Mouse (Mus musculus) forebrain, embryonic 14.5 days (tissue): ENCODE measurements around the gene Sec11a. TPM values are rescaled to one million over a fixed set of nuclear protein-coding genes. Genes with fewer than 3 reads are reported as not detected.

Experiments
- ATAC-seq: fragments of 200-750 bp; cut with Nextera tagmentation; 2 replicates; pipeline ENCODE4 v1.8.0; 2017; ENCODE audit warnings: mild to moderate bottlenecking, moderate library complexity
- DNase-seq: peaks from one replicate; pipeline ENCODE4 v3.0.0-alpha.2; 2015; ENCODE audit warnings: low spot score
- H3K27ac ChIP-seq: fragments of 300-500 bp; sonication (generic); 2 replicates; pipeline ENCODE4 v1.5.1; 2014; ENCODE audit warnings: low read depth, mild to moderate bottlenecking, control low read depth, low read length, moderate library complexity
- H3K27me3 ChIP-seq: fragments of 300-500 bp; sonication (generic); replicated peaks from 2 replicates; pipeline ENCODE4 v1.6.1; 2014; ENCODE audit warnings: low read length, control low read depth, mixed read lengths; ENCODE audit not compliant: control insufficient read depth, insufficient read depth
- H3K36me3 ChIP-seq: fragments of 300-500 bp; sonication (generic); 2 replicates; pipeline ENCODE4 v1.6.1; 2014; ENCODE audit warnings: low read length, control low read depth; ENCODE audit not compliant: control insufficient read depth, insufficient read depth
- H3K4me1 ChIP-seq: fragments of 300-500 bp; sonication (generic); 2 replicates; pipeline ENCODE4 v1.6.1; 2014; ENCODE audit warnings: antibody characterized with exemption, low read length, control low read depth; ENCODE audit not compliant: control insufficient read depth, insufficient read depth
- H3K4me2 ChIP-seq: fragments of 300-500 bp; sonication (generic); 2 replicates; pipeline ENCODE4 v1.6.1; 2014; ENCODE audit warnings: mild to moderate bottlenecking, control low read depth, low read length
- H3K4me3 ChIP-seq: fragments of 300-500 bp; sonication (generic); 2 replicates; pipeline ENCODE4 v1.5.1; 2014; ENCODE audit warnings: low read depth, low read length, control low read depth
- H3K9ac ChIP-seq: fragments of 300-500 bp; sonication (generic); 2 replicates; pipeline ENCODE4 v1.6.1; 2014; ENCODE audit warnings: mild to moderate bottlenecking, low read length, control low read depth, moderate library complexity
- H3K9me3 ChIP-seq: fragments of 300-500 bp; sonication (generic); replicated peaks from 2 replicates; pipeline ENCODE4 v1.6.1; 2016; ENCODE audit warnings: low read length, control low read depth, mixed read lengths; ENCODE audit not compliant: control insufficient read depth
- WGBS: fragments of 180-500 bp; shearing (Covaris S2); extraction: QIAGEN DNeasy Blood & Tissue Kit; methylation state at CpG from one replicate; pipeline ENCODE4 v1.1.7; 2014; 5-methylcytosine and 5-hydroxymethylcytosine counted together
- polyA plus RNA-seq: library from polyadenylated mRNA; unstranded; fragments of >200 nt; fragmentation: Nextera tagmentation; extraction: Ambion mirVana; gene quantifications from 2 replicates; pipeline ENCODE4 v1.2.1, GENCODE M21; 2014

The Sec11a gene
- polyA plus RNA-seq, 1 experiment from 2014 or later, result 149 TPM

DNA sequence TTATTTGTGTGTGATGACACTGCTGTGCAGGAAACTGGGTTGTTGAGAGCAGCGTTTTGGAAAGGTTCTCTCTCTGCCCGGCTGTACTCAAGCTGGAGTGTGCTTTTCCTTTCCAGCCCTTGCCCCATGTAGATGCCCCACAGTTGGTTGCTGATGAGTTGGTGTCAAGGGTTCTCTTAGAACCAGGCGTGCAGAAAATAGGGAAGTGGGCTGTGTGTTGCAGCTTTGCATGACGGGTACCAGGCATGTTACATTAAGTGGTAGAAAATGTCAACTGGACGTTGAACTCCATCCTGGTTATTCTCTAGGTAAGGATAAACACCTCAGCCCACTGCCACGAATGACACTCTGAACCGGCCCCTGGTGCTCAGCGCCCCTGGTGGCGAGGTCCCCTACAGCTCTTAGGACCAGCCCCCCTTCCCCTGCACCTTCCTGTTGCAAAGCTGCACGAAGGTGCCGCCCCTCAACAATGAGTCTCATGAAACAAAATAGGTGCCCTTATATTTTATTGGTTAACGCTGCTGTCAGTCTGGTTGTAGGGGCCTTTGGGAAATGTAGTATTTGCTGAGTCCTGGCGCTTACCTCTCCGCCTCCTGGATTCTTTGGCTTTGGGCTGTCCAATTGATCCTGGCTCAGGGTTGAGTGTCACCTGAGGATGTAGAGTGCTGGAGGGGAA lies 64.6 kb downstream of the Sec11a start:
- Histone ChIP-seq H3K27ac (no peak overlapping the region), H3K9me3 (no peaks in the 10 kb centered on the region), H3K9ac (no peak overlapping the region), H3K4me3 (no peak overlapping the region; the same call in 1 of the 2 replicates), H3K4me2 (peak overlapping the region; percentile 38; the same call in 1 of the 2 replicates), H3K4me1 (no peaks in the 10 kb centered on the region), H3K27me3 (no peaks in the 10 kb centered on the region), H3K36me3 (0 out of 2 replicates have a peak, but pooled peaks cover 3% of the 10 kb centered on the region)
- peak; percentile 92 for ATAC-seq
- peak; percentile 93 for DNase-seq
- 24% methylated on average over 14 of the region's 14 CpGs for WGBS

DNA sequence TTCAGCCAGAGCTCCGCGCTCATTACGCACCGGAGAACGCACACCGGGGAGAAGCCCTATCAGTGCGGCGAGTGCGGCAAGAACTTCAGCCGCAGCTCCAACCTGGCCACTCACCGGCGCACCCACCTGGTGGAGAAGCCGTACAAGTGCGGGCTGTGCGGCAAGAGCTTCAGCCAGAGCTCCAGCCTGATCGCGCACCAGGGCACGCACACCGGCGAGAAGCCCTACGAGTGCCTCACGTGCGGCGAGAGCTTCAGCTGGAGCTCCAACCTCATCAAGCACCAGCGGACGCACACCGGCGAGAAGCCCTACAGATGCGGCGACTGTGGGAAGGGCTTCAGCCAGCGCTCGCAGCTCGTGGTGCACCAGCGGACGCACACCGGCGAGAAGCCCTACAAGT lies 71.9 kb downstream of the Sec11a start:
- WGBS, result 24% methylated on average over 37 of the region's 37 CpGs

DNA sequence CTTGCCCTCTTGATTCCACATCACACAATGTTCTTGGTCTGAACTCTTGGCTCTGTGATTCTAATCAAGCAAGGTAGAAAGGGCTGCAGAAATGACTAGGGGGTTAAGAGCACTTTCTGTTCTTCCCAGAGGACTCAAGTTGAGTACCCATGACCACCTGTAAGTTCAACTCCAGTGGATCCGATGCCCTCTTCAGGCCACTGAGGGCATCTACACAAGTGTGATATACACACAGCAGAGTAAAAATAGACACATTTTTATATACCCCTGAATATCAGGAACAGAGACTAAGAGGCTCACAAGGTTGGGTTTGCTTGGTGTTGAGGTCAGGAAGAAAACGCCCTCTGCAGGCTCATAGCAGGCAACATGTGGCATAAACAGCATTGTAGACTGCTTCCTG lies 73.9 kb downstream of the Sec11a start:
- Histone ChIP-seq H3K36me3 (peaks cover 86% of the 10 kb centered on the region), H3K9me3 (no peaks in the 10 kb centered on the region), H3K4me3 (no peak overlapping the region), H3K4me2 (no peak overlapping the region), H3K4me1 (no peaks in the 10 kb centered on the region), H3K27ac (no peak overlapping the region), H3K9ac (no peak overlapping the region), H3K27me3 (0 out of 2 replicates have a peak, but pooled peaks cover 4% of the 10 kb centered on the region)
- 96% methylated on average over 2 of the region's 2 CpGs for WGBS
- DNase-seq (no peak), ATAC-seq (no peak)

More for the DNA sequence above, 71.9 kb downstream of the Sec11a start:
- no peak for DNase-seq
- Histone ChIP-seq H3K9me3 (no peaks in the 10 kb centered on the region), H3K4me2 (no peak overlapping the region), H3K27me3 (0 out of 2 replicates have a peak, but pooled peaks cover 4% of the 10 kb centered on the region), H3K4me3 (no peak overlapping the region), H3K9ac (no peak overlapping the region), H3K4me1 (no peaks in the 10 kb centered on the region), H3K36me3 (peaks cover 70% of the 10 kb centered on the region), H3K27ac (no peak overlapping the region)
- ATAC-seq, result no peak

DNA sequence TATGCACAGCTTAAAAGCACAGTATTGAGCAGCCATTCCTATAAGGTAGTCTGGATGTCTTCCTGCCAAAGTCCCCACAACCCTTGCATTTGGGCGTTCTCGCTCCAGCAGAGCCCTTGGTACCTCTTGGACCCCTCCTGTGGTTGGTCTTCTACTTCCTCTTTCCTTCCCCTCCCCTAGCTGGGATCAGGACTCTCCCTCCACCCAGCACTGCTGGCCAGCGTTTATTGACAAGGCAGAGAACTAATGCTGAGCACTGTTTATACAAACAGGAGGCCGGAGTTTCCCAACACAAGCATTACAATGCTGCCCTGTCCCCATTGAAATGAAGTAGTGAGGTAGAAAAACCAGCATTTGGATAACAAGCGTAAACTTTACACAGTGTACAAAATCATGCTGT lies 74.5 kb downstream of the Sec11a start:
- no peak overlapping the region for H3K4me3 ChIP-seq
- H3K4me2 ChIP-seq, result no peak overlapping the region
- H3K27ac ChIP-seq, result no peak overlapping the region
- H3K9ac ChIP-seq, result no peak overlapping the region
- ATAC-seq (no peak), DNase-seq (no peak)
- H3K9me3 ChIP-seq, result no peaks in the 10 kb centered on the region
- H3K4me1 ChIP-seq, result no peaks in the 10 kb centered on the region
- H3K27me3 ChIP-seq, result 0 out of 2 replicates have a peak, but pooled peaks cover 4% of the 10 kb centered on the region
- H3K36me3 ChIP-seq, result peaks cover 92% of the 10 kb centered on the region
- WGBS, result 86% methylated on average over 5 of the region's 5 CpGs

DNA sequence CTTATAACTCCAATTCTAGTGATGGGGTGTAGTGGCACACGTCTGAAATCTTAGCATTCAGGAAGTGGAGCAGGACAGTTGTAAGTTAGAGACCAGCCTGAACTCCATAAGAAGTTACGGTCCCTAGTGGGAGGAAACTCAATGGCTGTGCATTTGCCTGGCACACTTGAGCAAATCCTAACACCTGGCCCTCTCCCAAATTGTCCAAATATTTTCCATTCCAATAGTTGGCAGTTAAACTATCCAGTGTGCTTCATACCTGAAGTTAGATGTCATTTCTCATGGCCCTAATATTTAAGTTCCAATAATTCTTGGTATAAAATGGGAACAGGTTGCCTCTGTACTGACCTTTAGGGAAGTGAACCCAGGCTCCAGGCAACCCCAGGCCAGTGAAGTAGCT lies 78.9 kb downstream of the Sec11a start:
- H3K27ac ChIP-seq, result no peak overlapping the region
- H3K4me3 ChIP-seq, result no peak overlapping the region
- 91% methylated on average over 2 of the region's 2 CpGs for WGBS
- no peak for ATAC-seq
- H3K9ac ChIP-seq, result no peak overlapping the region
- no peaks in the 10 kb centered on the region for H3K4me1 ChIP-seq
- no peak overlapping the region for H3K4me2 ChIP-seq
- peaks cover 90% of the 10 kb centered on the region for H3K36me3 ChIP-seq
- H3K9me3 ChIP-seq, result no peaks in the 10 kb centered on the region
- DNase-seq, result no peak
- no peaks in the 10 kb centered on the region for H3K27me3 ChIP-seq

DNA sequence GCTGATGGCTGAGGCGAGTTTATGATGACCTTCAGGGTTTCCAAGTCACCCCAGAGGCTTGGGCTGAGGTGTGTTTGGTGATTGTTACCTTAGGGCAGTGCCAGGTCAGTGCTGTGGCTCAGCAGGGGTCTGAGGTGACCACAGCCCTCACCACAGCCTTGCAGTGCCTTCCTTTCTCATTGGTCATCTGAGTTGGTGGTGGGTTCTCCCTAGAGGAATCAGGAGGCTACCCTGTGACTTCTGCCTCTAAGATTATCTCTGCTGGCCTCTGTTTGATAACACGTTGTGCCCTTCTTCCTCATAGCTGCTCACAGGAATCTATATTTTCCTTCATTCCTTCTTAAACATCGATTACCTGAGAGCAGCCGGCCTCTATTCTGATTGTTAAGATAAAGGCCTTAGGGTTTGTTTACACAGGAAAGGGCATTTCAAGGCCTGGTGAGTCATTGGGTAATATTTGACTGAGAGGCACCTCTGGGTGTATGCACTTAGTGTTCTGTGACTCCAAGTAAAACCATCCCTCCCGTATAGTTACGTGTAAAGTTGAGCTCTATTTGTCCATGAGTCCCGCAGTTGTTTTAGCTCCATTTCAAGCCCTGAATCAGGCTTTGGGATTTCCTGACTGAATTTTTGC lies 80.9 kb downstream of the Sec11a start:
- ATAC-seq, result no peak
- no peak overlapping the region for H3K27ac ChIP-seq
- WGBS, result 92% methylated on average over 7 of the region's 7 CpGs
- no peaks in the 10 kb centered on the region for H3K9me3 ChIP-seq
- H3K36me3 ChIP-seq, result peaks cover 79% of the 10 kb centered on the region
- peaks cover 15% of the 10 kb centered on the region for H3K4me1 ChIP-seq
- no peak overlapping the region for H3K4me2 ChIP-seq
- no peaks in the 10 kb centered on the region for H3K27me3 ChIP-seq
- no peak for DNase-seq
- no peak overlapping the region for H3K9ac ChIP-seq
- no peak overlapping the region for H3K4me3 ChIP-seq

DNA sequence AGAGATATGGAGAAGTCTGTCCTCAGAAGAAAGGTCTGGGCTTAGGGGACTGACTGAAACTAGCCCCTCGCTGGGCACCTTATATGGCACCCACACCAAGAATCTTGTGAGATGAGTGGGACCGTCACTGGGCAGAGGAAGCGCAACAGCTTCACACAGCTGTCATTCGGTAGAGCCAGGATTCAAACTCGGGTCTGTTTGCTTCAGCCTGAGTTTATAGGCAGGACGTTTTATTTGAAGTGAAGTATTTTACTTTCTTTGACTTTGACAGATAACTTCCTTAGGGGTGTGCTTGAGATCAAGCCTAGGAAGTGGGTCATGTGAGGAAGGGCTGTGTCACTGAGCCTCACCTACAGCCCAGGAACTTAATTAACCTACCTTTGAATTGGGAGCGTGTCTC lies 82.1 kb downstream of the Sec11a start:
- Histone ChIP-seq H3K4me2 (no peak overlapping the region), H3K27ac (no peak overlapping the region), H3K9me3 (no peaks in the 10 kb centered on the region), H3K4me1 (peaks cover 17% of the 10 kb centered on the region), H3K36me3 (peaks cover 70% of the 10 kb centered on the region), H3K4me3 (no peak overlapping the region), H3K9ac (no peak overlapping the region), H3K27me3 (no peaks in the 10 kb centered on the region)
- DNase-seq (no peak), ATAC-seq (no peak)
- WGBS, result 96% methylated on average over 7 of the region's 7 CpGs

DNA sequence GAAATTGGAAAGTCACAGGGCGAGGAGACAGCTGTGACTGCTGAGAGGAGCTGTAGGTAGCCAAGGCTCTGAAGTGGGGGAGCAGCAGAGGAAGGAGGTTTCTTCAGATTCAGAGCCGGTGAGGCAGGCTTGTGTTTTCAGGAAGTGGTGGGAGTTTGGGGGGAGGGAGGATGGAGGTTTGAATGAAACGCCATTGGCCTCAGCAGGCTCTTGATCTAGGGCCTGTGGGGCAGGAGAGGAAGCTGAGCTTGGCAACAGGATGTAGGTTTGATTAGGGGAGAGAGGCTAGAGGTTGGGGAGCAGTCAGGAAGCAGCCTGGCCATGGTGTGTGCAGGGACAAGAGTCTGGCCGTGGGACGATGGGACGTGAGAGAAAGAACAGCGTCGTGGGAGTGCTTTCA lies 82.7 kb downstream of the Sec11a start:
- no peak overlapping the region for H3K27ac ChIP-seq
- no peaks in the 10 kb centered on the region for H3K9me3 ChIP-seq
- whole genome bisulfite sequencing, result 90% methylated on average over 8 of the region's 8 CpGs
- DNase-seq (no peak), ATAC-seq (no peak)
- H3K27me3 ChIP-seq, result no peaks in the 10 kb centered on the region
- H3K9ac ChIP-seq, result no peak overlapping the region
- H3K4me3 ChIP-seq, result no peak overlapping the region
- no peak overlapping the region for H3K4me2 ChIP-seq
- peaks cover 63% of the 10 kb centered on the region for H3K36me3 ChIP-seq
- H3K4me1 ChIP-seq, result peaks cover 17% of the 10 kb centered on the region

DNA sequence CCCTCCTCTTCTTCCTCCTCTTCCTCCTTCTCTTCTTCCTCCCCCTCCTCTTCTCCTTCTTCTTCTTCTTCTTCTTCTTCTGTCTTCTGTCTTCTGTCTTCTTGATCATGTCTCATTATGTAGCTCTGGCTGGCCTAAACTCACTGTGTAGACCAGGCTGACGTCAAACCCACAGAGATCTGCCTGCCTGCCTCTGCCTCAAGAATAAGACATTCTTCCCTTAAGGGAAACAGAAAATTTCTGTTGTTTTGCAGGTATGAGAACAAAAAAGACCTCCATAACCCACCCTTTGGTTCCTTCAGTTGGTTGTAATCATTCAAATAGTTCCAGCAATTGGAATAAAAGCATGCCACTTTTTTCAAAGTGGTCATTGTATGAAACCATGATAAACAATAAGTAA lies 83.4 kb downstream of the Sec11a start:
- ATAC-seq (no peak), DNase-seq (no peak)
- Histone ChIP-seq H3K9ac (0 out of 2 replicates have a peak overlapping the region, but pooled peaks have one; percentile 17), H3K9me3 (no peaks in the 10 kb centered on the region), H3K4me1 (peaks cover 17% of the 10 kb centered on the region), H3K27ac (no peak overlapping the region), H3K4me2 (peak overlapping the region; percentile 78; the same call in 1 of the 2 replicates), H3K27me3 (no peaks in the 10 kb centered on the region), H3K36me3 (peaks cover 58% of the 10 kb centered on the region), H3K4me3 (no peak overlapping the region)
- 76% methylated on average over 1 of the region's 1 CpGs for WGBS
